Mouse (Mus musculus) limb, embryonic 10.5 days (tissue): ENCODE measurements around the gene Morn5. TPM values are rescaled to one million over a fixed set of nuclear protein-coding genes. Genes with fewer than 3 reads are reported as not detected.

ENCODE experiments used
- polyA plus RNA-seq: library from polyadenylated mRNA; unstranded; fragments of >200 nt; fragmentation: Nextera tagmentation; extraction: Ambion mirVana; gene quantifications from 2 replicates; pipeline ENCODE4 v1.2.1, GENCODE M21; 2016

Gene Morn5
- polyA plus RNA-seq, 1 experiment from 2014 or later: 0.35 TPM

Other genes starting within 250 kb of the Morn5 start
- gene Ttll11, start 69.5 kb upstream of the Morn5 start, polyA plus RNA-seq: 0.65 TPM in 2 replicates
- gene Ndufa8, start 52 bp upstream of the Morn5 start, polyA plus RNA-seq: 208 and 218 TPM in 2 replicates
- gene Lhx6, start 56.0 kb downstream of the Morn5 start, polyA plus RNA-seq: 0.94 and 1.0 TPM in 2 replicates
- 23.0 and 27.1 TPM in 2 replicates for gene Mrrf, start 86.9 kb downstream of the Morn5 start, polyA plus RNA-seq
- 74.4 and 85.3 TPM in 2 replicates for gene Rbm18, start 87.3 kb downstream of the Morn5 start, polyA plus RNA-seq
- 2.9 and 3.3 TPM in 2 replicates for gene Ptgs1, start 181.0 kb downstream of the Morn5 start, polyA plus RNA-seq